Mouse (Mus musculus) cerebellum, adult 2 months (tissue): ENCODE measurements around the gene Tmem60.

Source experiments
- CTCF ChIP-seq: fragments of 200-500 bp; IDR thresholded peaks from 2 replicates; pipeline ENCODE4 v1.5.1; 2011; ENCODE audit warnings: low read depth, mild to moderate bottlenecking, control low read depth, low read length, moderate library complexity, borderline replicate concordance; ENCODE audit not compliant: insufficient read depth
- POLR2A ChIP-seq: fragments of 200-500 bp; IDR thresholded peaks from 2 replicates; pipeline ENCODE4 v1.6.1; 2011; ENCODE audit warnings: low read length, control low read depth, borderline replicate concordance; ENCODE audit not compliant: insufficient read depth

GRCm38 (mm10) chr5:20860565-20860964, 21.4 kb upstream of the Tmem60 start:
- TF ChIP-seq CTCF (no peak), POLR2A (no peak)
